Mouse (Mus musculus) large intestine, adult 2 months (tissue): Measurements from ENCODE around the gene Cobll1. TPM values are rescaled to one million over a fixed set of nuclear protein-coding genes. Genes with fewer than 3 reads are reported as not detected.
A peak's percentile ranks its signal among the peaks of the same experiment; 100 is the strongest.

Experiments
- DNase-seq: peaks from one replicate; pipeline ENCODE4 v3.0.0-alpha.2; 2012; ENCODE audit warnings: low read depth, low spot score
- WGBS: fragments of 180-500 bp; shearing (Covaris S2); methylation state at CpG from one replicate; pipeline ENCODE4 v1.1.7; 2018; 5-methylcytosine and 5-hydroxymethylcytosine counted together
- polyA plus RNA-seq: library from polyadenylated mRNA; depleted of rRNA; stranded (reverse); fragments of >200 nt; gene quantifications from 2 replicates; pipeline ENCODE4 v1.2.3, GENCODE M21; 2012

Gene Cobll1
- polyA plus RNA-seq, 1 experiment, result 5.7 TPM

DNA sequence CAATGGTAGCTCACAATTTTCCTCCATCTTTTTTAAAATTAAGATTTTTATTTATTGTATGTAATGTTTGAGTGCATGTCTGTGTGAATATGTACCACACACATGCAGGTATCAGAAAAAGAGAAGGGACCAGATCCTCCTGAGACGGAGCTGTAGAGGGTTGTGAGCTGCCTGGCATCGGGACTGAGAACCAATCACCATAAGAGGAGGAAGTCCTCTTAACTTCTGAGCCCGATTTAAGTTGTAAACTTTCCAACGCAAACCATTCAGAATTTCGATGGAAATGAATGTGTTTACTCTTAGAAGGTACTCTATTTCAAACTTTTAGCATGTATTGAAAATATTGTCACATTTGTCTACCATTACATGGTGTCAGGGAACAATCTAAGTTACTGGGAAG lies 68.9 kb downstream of the Cobll1 start:
- 23% methylated on average over 5 of the region's 5 CpGs for WGBS
- DNase-seq, result no peak

DNA sequence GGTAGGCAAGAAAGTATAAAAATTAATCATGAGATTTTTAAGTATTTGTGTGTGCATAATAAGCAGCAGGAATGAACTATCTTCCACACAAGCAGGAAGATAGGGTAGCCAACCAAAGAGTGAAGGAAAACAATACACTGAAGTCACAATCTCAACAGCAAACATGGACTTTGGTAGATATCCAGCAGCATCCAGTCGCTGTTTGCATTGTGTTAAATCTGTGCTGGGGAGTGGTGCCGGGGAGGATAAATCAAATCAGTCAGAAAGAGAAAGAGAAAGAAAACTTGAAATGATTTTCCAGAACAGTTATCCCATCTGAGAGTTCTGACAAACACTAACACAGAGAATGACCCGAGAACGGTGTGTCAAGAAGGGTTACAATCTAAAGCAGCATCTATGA lies 75.2 kb downstream of the Cobll1 start:
- peak; percentile 60 for DNase-seq
- 19% methylated on average over 4 of the region's 4 CpGs for WGBS

DNA sequence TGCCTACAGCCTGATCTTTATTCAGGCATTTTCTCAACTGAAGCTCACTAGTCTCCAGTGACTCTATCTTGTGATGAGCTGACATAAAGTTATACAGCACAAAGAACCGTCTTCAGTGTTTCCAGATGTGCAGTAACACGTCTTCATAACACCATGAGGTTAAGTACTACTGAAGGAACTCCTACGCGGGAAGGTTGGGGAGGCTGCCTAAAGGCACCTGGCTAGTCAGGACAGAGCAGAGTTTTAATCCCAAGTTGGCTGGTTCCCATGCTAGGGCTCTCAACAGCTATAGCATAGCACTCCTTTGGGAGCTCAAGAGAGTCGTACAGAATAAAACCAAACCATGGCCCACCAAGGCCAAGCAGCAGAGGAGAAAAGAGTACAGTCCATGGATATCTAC lies 76.6 kb downstream of the Cobll1 start:
- 90% methylated on average over 5 of the region's 5 CpGs for WGBS
- DNase-seq, result no peak

DNA sequence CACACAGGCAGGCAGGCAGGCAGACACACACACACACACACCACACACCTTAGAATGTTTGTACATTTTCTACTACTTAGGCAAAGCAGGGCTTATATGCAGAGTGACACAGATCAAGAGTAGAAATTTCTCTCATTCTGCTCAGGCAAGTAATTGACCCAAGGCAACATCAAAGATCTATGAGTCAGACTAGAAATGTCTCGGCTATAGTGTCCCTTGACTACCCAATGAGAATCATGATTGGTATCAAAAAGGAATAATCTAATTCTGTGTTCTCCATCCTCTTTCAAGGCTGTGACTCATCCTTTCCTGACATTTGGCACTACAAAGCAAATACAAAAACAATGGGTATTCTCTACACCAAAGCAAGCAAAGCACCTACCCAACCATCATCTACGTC lies 77.5 kb downstream of the Cobll1 start:
- DNase-seq, result no peak
- 72% methylated on average over 2 of the region's 2 CpGs for WGBS

DNA sequence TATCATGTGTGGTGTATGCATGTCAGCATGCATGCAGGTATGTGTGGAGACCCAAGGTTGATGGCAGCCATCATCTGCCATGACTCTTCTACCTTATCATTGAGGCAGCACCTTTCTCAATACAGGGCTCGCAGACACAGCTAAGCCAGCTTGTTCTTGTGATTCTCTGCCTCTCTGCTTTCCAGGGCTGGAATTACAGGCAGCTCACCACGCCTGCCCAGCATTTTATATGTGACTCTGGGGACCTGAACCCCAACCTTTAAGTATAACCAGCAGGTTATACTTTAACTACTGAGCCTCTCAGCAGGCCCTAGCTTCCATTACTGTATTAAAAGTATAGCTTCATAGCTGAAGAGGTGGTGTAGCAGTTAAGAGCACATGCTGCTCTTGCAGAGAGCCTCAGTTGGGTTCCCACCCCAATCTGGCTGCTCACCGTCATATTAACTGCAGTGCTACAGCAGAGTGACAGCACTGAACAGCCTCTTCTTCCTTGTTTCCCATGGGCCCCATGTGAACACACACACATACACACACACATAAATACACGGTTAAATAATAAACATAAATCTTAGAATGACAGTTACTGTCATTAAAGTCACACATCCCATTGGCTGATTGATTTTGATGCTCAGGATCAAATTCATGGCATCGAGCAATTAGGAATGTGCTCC lies 81.1 kb downstream of the Cobll1 start:
- 64% methylated on average over 5 of the region's 5 CpGs for WGBS
- DNase-seq, result no peak

DNA sequence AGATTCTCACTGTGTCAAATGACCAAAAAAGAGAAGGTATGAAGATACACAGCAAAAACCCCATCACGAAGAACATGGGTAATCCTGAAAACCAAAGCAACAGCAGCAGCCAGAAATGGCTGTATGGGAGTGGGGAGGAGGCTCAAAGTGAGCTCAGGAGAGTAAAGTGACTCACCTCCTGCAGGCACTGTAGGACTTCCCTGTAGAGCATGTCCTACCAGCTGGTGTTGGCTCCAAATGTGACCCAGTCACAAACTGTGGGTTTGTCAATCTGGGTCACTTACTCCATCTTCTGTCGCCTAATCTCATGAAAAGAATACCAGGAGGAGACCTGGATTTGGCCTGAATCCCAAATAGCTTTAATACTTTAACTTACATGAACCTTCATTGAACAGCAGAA lies 81.9 kb downstream of the Cobll1 start:
- 72% methylated on average over 2 of the region's 2 CpGs for WGBS
- DNase-seq, result no peak

DNA sequence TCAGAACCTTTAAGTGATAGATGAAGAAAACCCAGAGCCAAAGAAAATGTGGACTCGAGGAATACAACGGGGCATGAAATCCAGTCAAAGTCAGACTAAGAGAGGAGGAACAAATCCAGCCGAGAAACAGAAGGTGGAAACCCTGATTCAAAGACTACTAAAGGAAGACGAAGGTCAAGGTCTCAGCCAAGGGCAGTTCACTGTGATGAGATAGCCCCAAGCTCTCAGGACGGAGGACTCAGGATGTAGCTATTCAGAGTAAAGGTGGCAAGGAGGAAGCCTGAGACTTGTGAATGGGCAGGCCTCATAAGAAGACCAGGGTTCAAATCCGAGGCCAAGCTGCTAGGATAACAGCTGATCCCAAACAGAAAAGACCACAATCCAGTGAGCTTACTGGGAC lies 90.3 kb downstream of the Cobll1 start:
- no peak for DNase-seq
- WGBS, result 89% methylated on average over 6 of the region's 6 CpGs

DNA sequence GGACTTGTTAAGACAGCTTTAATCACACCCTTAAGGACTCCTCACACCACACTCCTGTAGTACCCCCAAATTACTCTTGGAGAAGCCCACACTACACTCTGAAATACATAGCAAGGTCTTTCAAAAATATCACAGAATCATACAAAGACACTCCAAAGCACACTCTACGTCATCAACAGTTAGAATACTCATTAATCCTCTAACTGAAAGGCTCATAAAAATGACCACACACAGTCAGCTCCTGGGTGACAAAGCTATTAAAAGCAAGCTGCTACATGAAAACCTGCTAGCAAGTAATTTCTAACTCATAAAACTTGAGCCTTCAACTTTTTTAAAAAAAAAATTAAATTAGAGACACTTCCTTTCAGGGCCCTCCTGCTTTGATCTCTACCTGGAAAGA lies 91.8 kb downstream of the Cobll1 start:
- no peak for DNase-seq
- WGBS, result 66% methylated on average over 1 of the region's 1 CpGs

DNA sequence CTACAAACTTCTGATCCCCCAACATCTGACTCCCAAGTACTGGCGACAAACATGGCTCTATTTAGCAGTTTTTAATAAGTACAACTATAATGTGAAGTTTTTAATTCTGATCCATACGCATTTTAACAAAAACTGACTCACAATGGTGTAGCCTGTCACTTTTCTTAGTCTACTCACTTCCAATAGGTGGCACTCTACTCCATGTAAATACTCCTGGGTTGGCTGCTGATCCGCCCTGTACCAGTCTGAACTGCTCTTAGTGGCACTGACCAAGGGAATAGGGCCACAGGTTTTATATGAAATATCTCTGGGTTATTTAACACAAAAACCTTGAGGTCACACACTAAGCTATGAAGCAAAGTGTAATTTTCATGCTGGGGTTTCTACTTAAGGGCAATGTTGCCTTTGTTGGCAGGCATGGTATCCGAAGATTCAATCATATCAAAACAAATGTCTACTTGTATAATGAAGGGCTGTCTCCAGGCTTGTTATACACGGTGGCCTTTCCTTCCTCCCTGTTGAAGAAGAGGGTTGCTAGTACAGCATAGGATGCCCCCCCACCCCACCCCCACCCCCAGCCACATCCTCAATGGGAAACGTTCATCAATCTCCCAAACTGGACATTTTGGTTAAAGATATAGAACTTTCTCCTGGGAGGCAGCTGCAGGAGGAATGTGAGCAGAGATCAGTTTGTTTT lies 93.6 kb downstream of the Cobll1 start:
- WGBS, result 55% methylated on average over 6 of the region's 6 CpGs
- DNase-seq, result peak; percentile 40

DNA sequence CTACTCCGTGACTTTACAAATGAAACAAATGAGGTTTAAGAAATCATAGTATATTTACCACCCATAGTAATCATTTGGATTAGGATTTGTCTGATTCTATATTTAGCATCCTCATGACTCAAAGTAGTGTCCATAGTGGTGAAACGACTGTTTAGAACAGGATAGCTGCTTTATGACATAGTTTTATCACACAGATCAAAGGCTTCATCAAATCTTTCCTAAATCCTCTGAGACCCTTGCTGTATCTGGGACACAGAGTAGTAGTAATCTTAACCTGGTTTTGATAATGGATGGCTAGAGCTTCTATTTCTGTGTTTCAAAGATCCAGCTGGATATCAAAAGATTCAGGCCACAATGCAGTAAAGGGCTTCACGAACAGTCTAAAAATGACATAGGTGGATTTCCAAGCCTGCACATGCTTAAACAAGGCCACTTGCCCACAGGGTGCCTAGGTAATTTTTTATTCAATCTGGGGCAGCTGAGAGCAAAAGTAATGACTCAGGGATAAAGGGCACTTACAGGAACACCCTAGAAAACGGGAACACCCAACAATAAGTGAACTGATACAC lies 98.0 kb downstream of the Cobll1 start:
- no peak for DNase-seq
- WGBS, result 55% methylated on average over 4 of the region's 4 CpGs

DNA sequence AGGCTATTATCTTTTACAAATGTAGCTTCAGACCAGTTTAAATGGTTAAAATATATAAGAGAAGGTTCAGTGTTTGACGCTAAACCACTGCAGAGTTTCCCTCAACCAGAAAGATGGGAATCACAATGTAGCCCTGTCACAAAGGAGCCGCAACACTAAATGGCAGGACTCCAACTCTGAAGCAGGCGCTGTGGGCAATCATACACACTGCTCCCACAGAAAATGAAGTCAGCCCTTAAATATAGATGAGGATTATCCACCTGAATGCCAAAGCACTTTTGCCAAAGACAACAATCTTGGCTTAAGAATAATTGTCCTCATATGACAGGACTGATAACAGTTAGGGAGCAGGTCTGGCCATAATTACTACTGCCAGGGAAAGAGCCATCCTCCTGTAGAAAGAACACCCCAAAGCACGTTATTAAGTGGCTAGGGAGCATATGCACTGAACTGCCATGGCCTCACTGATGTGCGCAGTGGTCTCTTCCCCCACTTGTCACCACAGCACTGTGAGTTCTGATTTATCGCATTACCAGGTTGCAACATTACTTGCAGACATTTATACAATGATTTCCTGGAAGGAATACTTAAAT lies 98.8 kb downstream of the Cobll1 start:
- no peak for DNase-seq
- 72% methylated on average over 6 of the region's 6 CpGs for WGBS

DNA sequence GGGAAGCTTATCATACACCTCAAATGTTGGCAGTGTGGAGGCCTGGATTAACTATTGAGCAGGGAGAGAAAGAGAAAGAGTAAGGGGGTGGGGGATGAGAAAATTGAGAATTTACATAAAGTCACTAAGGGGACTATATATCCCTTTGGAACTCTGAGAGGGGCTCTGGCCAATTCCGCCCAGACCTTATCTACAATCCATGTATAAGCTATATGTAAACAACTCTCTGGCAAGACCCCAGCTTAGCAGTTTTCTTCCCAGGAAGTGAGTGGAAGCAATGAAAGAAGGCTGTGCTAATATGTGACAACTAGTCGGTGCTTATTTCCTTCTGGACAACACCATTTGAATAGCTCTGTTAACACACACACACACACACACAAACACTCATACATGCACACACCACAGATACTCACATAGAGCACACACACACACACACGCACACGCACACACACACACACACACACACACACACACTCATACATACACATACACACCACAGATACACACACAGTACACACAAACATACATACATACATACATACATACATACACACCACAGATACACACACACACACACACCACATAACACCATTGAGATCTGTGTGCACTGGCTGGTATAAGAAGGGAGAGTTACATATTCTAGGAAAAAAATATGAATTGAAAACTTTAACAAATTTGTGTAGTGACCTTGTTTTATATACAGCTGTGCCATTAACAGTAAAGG lies 99.4 kb downstream of the Cobll1 start:
- DNase-seq, result no peak
- WGBS, result 59% methylated on average over 4 of the region's 4 CpGs

DNA sequence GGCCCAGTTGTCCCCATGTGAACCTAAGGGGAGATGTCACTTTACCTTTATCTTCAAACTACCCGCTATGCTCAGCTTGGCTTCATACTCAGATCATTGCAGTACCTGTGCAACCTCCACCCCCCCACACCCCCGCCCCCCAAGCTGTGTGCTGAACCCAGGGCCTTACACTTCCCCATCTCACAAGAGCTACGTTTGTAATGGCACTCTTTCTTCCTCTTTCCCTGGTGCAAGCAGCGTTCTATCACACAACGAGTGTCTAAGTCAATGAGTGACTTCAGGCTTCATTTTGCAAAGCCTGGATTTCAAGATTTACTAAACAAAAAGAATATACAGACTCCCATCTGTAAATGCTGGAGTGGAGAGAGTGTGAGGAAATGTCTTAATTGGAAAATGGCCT lies 100.2 kb downstream of the Cobll1 start:
- 71% methylated on average over 5 of the region's 5 CpGs for WGBS
- no peak for DNase-seq

DNA sequence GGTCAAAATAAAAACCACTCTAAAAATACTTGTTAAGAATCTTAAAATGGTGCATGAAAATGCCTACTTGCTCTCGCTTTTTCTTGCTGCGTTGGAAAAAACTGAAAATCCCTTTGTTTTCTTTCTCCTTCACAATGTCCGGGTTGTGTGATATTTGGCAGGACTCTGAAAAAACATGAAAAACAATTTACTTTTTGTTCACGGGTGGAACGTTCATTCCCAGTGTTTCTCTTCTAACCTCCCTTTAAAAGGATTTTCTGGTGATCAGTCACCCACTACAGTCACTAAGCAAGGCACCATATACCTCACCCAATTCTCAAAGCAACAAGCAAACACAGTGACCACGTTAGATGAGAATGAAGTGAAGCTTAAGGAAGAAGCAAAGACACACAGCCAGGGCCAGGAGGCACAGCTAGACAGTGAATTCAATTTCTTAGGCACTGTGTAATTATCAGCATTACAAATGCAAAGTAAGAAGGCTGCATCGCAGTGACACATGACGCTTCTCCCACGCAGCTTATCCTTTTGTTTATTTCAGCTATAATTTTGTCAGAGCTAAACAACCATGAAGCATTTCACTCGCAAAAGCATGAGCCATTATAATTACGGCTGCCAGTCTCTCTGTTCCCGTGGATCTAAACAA lies 112.9 kb downstream of the Cobll1 start:
- WGBS, result 76% methylated on average over 12 of the region's 12 CpGs
- DNase-seq, result no peak

DNA sequence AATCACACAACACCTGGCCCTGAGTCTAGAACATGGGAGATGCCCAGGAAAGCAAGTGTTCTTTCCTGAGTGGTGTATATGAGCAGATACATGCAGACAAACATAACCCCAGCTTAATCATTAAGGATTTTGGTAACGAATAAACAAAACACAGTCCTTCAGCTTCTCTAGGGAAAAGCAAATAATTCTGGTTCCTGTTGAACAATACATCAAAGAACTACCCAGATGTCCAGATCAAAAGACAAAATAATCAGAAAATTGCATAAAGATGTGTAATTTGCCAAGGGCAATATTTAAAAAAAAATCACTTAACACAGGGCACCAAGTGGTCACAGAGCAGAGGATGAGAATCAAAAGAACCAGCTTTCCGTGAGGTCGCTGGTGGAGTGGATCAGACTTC lies 115.5 kb downstream of the Cobll1 start:
- DNase-seq, result no peak
- WGBS, result 88% methylated on average over 3 of the region's 3 CpGs

DNA sequence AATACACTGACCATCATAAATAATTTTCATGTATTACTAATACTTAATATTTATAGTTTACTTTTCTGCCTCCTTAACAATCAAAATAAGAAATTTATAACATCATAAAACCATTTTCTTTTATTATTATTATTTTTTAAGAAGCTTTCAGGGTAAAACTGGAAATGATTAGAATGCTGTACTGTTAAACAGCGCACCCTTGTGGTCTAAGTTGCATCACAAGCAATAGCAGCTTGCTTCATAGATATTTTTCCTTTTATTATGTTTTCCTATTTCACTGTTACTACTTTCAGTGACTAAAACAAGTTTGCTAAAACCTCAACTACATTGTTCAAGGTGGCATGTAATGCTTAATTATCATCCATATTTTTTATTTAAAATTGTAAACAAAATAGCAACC lies 117.8 kb downstream of the Cobll1 start:
- WGBS, result 23% methylated on average over 1 of the region's 1 CpGs
- no peak for DNase-seq

DNA sequence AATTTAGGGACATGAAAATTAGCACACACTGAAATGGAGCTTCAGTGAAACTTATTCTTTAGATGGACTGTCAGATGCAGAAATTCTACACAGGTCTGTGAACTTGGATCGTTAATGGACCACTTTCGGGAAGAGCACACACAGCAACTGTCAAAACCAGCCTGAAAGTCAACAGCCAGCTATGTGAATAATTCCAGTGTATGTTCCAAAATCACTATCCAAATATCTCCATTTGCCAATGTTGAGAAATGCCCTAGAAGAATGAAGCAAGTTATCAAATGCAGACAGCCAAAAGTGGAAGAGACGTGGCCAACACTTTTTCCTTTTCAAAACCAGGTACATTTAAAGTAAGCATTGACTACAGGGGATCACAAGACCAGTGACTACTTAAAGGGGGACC lies 118.2 kb downstream of the Cobll1 start:
- 84% methylated on average over 3 of the region's 3 CpGs for WGBS

DNA sequence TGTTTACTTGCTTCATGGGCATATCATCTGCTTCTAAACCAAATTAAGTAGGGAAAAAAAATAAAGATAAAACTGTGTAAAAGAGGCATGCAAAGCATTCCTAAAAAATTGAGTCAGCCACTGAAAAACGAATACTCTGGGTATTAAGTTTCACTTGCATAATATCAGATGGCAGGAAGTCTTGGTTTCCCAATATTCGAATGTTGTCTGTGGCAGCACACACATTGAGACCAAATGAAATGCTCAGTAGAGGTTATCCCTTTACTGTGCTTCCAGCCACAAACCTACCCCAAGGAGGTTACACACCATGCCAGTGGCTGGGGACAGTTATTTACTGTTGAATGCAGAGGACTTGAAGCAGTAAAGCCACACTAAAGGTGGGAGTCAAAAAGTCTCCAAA lies 119.1 kb downstream of the Cobll1 start:
- DNase-seq, result no peak
- WGBS, result 70% methylated on average over 2 of the region's 2 CpGs

More for the DNA sequence above, 118.2 kb downstream of the Cobll1 start:
- DNase-seq, result no peak

DNA sequence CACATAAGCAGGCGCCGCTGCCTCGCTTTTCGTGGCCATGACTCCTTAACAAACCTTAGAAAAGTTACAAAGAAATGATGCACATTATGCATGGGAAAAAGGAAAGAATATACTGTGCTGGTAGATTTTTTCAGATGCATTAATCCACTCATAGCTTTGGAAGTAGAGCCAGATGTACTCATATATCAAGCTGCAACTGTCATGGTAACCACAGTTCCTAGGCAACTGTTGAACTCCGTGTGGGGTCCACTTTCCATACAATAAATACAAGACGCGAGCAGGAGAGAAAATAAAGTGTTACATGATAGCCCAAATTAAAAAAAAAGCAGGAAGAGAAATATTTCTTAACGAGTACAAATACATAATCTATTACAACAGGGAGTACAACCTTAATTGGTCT lies 119.5 kb downstream of the Cobll1 start:
- DNase-seq, result no peak
- WGBS, result 84% methylated on average over 8 of the region's 8 CpGs

DNA sequence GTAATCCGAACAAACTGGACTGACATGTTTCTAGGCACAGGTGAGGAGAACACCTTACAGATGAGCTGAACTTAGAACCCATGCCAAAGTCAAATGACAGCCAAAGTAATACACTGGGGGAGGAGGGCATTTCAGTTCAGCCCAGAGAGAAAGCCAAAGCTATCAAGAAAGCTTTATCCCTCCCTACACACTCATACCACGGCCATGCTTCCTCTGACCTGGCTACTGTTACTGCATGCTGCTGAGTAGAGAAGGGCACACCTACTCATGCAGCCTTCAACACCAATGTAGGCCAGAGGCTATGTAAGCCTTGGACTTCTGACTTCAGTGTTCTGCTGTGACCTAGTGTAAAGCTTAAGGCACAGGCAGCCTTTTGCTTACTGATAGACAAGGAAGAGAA lies 120.1 kb downstream of the Cobll1 start:
- no peak for DNase-seq
- 39% methylated on average over 2 of the region's 2 CpGs for WGBS
